Mouse (Mus musculus): ENCODE results near the gene Gsg1l.

The Gsg1l gene

GRCm38 (mm10) chr7:126031598-126032364 lies 50.4 kb downstream of the Gsg1l start:
- in situ Hi-C loops (cut with MboI), result no loop called here

- in situ Hi-C loops (cut with MboI), result no loop called here
Observed at GRCm38 (mm10) chr7:126027410-126027809, 54.8 kb downstream of the Gsg1l start.

- in situ Hi-C loops (cut with MboI), result no loop called here
Observed at GRCm38 (mm10) chr7:126026600-126026999, 55.6 kb downstream of the Gsg1l start.

- in situ Hi-C loops (cut with MboI), result no loop called here
Observed at GRCm38 (mm10) chr7:126019966-126020365, 62.2 kb downstream of the Gsg1l start.

- in situ Hi-C loops (cut with MboI), result no loop called here
Observed at GRCm38 (mm10) chr7:126019321-126019720, 62.9 kb downstream of the Gsg1l start.

- in situ Hi-C loops (cut with MboI), result no loop called here
Observed at GRCm38 (mm10) chr7:126017455-126017854, 64.8 kb downstream of the Gsg1l start.

- in situ Hi-C loops (cut with MboI), result no loop called here
Observed at GRCm38 (mm10) chr7:126012325-126013021, 69.7 kb downstream of the Gsg1l start.

- in situ Hi-C loops (cut with MboI), result no loop called here
Observed at GRCm38 (mm10) chr7:126008789-126009148, 73.4 kb downstream of the Gsg1l start.

- in situ Hi-C loops (cut with MboI), result no loop called here
Observed at GRCm38 (mm10) chr7:126008139-126008788, 73.9 kb downstream of the Gsg1l start.

- in situ Hi-C loops (cut with MboI), result no loop called here
Observed at GRCm38 (mm10) chr7:126007132-126007910, 74.9 kb downstream of the Gsg1l start.

GRCm38 (mm10) chr7:126005274-126005673 lies 76.9 kb downstream of the Gsg1l start:
- in situ Hi-C loops (cut with MboI), result no loop called here

GRCm38 (mm10) chr7:126001683-126002082 lies 80.5 kb downstream of the Gsg1l start:
- in situ Hi-C loops (cut with MboI), result no loop called here

GRCm38 (mm10) chr7:125999921-126000320 lies 82.3 kb downstream of the Gsg1l start:
- in situ Hi-C loops (cut with MboI), result no loop called here

GRCm38 (mm10) chr7:125996151-125996550 lies 86.1 kb downstream of the Gsg1l start:
- in situ Hi-C loops (cut with MboI), result no loop called here

GRCm38 (mm10) chr7:125992356-125992891 lies 89.8 kb downstream of the Gsg1l start:
- in situ Hi-C loops (cut with MboI), result no loop called here

GRCm38 (mm10) chr7:125991846-125992245 lies 90.4 kb downstream of the Gsg1l start:
- in situ Hi-C loops (cut with MboI), result no loop called here

GRCm38 (mm10) chr7:125989969-125990368 lies 92.2 kb downstream of the Gsg1l start:
- in situ Hi-C loops (cut with MboI), result no loop called here

- in situ Hi-C loops (cut with MboI), result no loop called here
Observed at GRCm38 (mm10) chr7:125989489-125989888, 92.7 kb downstream of the Gsg1l start.

- in situ Hi-C loops (cut with MboI), result no loop called here
Observed at GRCm38 (mm10) chr7:125988326-125988725, 93.9 kb downstream of the Gsg1l start.

- in situ Hi-C loops (cut with MboI), result no loop called here
Observed at GRCm38 (mm10) chr7:125987117-125987516, 95.1 kb downstream of the Gsg1l start.

- in situ Hi-C loops (cut with MboI), result no loop called here
Observed at GRCm38 (mm10) chr7:125985565-125985964, 96.6 kb downstream of the Gsg1l start.

Measured in mature B cell (primary cell).